Mouse (Mus musculus): ENCODE data around the gene 2610507B11Rik.

GRCm38 (mm10) chr11:78322076-78322831 lies 60.7 kb downstream of the 2610507B11Rik start:
- no peak for TF ChIP-seq CTCF (IDR thresholded peaks at IDR 0.05; ENCODE audit: low read depth)
- TF ChIP-seq EP300 (IDR thresholded peaks at IDR 0.05; ENCODE audit: low read depth), result no peak
